Mouse (Mus musculus) kidney, adult 9 months (tissue): Measurements from ENCODE around the gene Gm43518.
A peak's percentile ranks its signal among the peaks of the same experiment; 100 is the strongest.

Experiments
- DNase-seq: peaks from one replicate; pipeline ENCODE4 v3.0.0; 2022

Gene Gm43518

DNA sequence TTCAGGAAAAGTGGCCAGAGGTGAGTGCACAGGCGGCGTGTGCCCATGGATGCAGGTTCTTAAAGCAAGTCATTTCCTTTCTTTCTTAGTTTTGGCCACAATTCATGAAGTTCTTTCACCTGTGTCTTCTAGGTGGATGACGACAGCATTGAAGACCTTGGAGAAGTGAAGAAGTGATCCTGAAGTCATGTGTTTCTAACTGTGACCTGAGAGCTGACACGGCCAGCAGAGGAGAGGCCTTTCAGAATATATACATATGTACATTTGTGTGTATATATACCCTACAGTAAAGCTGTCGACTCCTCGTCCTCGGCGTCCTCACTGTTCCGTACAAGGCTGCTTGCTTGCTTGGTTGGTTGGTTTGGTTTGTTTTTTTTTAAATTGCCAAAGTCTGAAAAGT is at the start of gene Gm43518:
Gm43518 (plus strand) TSS at position 301 of the 400 bp plus-strand sequence.
- DNase-seq, result no peak

DNA sequence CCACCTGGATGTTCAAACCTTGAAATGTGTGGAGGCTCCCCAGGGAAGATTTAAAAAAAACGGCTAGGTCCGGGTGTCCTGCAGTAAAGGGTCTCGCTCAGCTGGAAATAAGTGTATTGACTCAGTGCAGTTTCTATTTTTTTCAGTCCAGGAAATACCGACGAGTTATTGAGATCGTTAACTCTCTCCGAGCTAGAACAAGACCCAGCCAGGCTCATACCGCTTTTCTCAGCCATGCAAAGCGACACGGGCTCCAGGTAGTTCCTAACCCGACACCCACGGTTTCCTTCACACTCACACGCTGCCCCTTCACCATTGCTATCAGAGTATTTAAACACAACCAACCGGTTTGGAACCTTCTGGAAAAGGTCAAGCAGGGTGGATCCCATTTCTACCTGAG is 49.2 kb upstream of the Gm43518 start:
- DNase-seq, result no peak

DNA sequence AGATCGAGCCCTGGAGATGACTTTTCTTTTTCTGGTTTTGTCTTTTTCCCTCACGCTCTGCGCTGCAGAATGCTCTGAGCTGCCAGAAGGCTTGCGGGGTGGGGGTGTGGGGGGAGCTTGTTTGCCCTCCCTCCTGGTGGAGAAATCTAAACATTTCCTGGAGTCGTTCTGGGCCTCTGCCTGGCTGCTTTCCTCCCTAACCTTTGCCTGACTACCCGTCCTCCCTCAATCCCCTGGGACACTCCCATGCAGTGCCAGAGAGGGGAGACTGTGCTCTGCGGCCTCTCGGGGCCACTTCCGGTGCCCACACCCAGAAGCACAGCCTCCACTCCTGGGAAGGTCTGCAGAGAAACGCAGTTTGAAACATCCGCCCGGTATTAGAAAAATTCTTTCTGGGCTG is 47.3 kb upstream of the Gm43518 start, which contains the start of gene Hcar1:
Hcar1 (minus strand) TSS at position 93 of the 400 bp plus-strand sequence.
- no peak for DNase-seq

DNA sequence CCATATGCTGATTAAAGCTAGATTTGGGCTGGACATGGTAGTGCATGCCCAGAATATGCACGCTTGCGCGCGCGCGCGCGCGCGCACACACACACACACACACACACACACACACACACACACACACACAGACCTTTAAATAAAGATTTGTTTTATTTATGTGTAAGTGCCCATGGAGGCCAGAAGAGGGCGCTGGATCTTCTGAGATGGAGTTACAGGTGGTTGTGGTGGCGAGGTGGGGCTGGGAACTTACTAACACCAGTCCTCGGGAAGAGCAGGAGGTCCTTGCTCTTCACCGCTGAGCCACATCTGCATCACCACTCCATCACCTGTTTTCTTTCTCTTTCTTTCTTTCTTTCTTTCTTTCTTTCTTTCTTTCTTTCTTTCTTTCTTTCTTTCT is 46.4 kb upstream of the Gm43518 start:
- DNase-seq, result no peak

DNA sequence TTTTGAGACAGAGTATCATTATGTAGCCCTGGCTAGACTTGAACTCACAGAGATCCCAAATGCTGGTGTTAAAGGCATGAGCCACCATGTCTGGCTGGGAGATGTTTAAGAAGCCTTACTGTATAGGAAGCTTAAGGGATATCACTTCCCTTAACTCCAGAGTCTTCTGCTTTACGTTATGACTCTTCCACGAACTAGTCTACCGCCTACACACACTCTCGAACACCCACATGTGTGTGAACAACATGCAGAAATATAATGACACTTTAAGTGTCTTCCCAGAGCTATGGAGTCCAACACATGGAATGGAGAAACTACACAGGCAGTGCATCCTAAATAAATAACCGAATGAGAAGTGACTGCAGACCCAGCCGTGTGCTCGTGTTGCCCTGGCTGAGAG is 43.3 kb upstream of the Gm43518 start:
- DNase-seq, result no peak

DNA sequence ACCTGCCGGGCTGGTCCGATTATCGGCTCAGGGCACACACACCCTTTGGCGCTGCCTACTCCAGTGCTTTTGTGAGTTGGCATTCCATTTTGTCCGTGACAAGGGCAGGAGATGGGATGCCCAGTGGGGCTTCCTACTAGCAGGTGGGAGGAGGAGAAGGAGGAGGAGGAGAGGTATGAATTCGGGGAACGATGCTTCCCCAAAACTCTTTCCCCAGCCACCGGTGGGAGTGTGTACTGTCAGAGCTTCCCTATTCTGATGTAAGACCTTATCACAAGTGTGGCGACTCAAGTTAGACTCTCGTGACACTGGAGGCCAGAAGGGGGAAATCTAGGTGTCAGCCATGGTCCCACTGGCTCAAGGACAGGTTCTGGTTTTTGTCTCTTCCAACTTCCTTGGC is 42.9 kb upstream of the Gm43518 start:
- DNase-seq, result no peak

DNA sequence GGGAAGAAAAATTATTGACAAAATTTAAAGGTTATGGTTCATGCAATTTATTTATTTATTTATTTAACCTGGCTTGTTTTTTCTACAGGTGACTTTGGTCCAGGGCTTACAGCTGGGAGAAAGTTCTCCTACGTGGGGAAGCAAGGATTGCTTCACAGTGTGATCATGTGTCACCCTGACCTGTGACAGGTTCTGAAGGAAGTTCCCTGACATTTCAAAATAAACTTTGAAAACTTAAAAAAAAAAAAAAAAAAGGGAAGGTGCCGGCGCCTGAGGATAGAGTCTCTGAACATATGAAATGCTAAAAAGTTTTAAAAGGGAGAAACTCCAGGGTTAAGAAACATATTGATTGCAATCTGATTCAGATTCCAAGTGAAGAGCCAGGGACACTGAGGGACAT is 40.9 kb upstream of the Gm43518 start:
- DNase-seq, result no peak

DNA sequence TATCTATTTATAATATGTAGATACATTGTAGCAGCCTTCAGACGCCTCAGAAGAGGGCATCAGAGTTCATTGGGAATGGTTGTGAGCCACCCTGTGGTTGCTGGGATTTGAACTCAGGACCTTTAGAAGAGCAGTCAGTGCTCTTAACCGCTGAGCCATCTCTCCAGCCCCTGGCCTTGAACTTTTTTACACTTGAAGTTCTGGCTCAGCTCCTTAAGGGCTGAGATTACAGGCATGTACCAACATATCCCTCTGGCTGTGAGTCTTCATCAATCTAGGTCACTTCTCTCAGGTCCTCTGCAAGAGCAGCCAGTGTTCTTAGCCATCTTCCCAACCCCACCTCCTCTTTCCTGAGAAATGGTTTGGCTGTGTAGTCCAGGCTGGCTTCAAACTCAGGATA is 36.9 kb upstream of the Gm43518 start:
- no peak for DNase-seq

DNA sequence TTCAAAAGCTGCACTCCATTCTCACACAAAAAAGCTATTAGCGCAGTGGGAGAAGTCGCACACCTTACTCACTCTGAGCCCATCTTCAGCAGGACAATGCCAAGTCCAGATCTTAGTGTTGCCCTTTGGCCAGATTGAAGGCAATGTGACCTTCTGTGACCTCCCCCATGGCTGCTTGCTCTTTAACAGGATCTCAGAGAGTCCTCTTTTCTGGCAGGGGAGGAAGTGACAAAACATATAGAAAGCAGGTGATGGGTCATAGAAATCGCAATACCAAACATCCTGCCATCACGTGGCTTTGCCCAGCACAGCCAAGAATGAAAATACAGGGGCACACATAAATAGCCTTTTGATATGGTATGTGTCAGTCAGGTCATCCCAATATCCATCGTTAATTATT is 36.2 kb upstream of the Gm43518 start:
- no peak for DNase-seq

DNA sequence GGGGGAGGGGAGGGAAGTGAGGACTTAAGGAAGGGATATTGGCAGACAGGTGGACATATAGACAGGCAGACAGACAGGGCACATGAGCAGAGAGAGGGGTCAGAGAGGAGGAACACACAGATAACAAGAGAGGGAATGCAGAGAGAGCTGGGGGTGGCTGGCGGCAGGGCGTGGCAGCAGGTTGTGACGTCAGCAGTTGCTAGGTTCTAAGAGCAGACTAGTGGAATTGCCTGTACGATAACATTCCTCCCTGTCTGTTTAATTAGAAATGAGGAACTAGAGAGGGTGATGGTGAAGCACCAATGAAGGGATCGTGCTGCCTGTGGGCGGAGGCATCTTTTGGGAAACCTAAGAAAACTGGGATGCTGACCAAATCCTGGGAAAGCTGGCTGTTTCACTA is 35.5 kb upstream of the Gm43518 start:
- DNase-seq, result no peak

DNA sequence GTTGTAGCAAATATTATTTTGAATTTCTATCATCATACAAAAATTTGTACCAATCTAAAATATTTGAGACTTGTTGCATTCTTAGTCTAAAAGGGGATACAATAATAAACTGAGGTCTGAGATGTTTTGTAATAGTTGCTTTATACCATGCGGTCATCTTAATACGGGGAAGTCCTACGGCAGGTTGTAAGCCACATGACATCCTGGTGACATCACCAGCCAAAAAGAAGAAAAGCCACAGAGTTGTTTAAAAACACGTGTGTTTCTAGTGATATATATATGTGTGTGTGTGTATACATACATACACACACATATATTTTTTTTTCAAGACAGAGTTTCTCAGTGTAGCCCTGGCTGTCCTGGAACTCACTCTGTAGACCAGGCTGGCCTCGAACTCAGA is 33.7 kb upstream of the Gm43518 start:
- no peak for DNase-seq

DNA sequence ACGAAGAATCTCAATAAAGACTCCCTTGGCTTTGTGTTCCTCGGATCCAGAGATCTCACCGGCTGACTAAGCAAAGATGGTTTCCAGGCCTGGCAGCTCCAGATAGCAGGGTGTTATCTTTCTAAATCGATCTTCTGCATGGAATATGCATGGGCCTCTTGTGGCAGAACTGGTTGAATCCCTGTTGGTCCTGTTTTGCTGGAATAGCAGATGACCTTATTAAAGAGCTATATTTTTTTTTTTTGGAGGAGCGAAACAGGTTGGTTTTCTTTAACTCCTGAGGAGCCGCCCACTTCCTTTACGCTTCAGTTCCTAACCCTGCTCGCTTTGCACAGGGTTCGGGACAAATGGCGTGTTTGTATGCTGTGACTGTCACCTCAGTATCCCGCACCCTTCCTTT is 30.8 kb upstream of the Gm43518 start:
- DNase-seq, result no peak

DNA sequence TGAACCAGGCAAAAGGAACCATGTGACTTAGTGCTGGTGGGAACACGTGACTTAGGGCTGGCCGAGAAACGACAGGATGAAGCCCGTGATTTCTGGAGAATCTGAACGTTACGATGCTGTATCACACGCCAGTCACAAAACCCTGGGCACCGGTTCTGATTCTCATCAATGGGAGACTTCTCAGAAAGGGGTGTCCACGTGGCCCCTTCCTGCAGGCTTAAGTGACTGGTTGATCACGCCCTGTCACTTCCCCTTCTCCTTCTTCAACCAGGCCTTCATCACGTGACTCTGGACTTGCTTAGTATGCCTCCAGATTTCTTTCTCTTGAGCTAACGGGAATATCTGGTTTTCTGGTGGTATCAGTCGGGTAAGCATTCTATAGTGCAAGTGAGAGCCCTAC is 29.9 kb upstream of the Gm43518 start:
- DNase-seq, result no peak

DNA sequence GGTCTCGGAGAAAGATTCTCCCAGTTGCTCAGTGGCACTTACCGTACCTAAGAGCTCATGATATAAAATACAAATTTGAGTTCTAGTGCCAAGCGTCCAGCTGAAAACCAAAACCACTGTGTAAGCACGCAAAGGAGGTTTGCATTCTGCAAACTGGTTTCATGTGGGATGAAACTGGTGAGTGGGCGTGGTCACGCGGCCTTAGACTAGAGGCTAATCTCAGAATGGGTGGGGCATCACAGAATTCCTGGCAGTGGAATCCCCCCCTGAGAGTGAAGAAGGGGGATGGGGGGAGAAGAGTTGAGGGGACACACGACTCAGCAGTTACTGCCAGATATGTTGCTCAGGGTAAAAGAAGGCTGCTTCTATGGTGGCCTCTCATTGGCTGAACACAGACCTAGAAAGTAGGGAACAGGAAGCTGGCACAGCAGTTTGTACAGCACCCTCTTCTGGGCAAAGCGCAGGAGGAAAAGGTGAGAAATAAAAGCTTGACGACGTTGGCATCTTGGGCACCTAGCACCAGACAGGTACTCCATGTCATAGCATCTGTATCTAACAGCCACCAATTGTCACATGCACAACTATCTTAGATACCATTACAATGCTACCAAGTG is 23.1 kb upstream of the Gm43518 start:
- no peak for DNase-seq

DNA sequence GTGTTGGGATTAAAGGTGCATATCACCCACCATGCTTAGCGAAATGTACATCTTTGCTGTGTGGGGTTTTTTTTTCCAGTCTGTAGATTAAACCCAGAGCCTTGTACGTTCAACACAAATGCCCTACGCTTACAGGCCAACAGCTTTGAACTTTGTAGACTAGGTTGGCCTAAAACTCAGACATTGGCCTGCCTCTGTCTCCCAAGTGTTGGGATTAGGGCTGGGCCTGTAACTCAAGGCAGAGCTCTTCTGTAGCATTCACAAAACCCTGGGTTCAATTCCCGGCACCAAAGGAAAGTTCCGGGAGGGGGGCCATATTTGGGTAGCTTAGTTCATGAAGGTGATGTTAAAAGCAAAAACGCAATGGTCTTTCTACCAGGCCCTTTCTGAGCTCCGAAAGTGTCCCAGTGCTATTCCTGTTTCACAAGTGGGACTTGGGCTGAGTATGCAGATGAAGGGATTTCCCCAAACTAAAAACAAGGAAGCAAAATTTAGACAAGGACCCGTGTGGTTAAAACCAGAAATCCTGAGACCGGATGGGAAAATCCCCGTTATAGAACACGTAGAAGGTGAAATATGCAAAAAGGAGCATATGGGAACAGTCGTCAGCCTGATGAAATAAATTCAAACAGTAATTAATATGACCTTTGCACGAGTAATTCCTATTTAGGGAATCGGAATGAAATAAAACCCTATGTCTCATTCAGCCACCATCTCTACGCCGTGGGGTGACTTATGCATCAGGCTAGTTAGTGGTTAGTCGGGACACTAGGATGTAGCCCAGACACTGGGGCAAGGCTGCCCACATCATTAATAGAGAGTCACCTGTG is 20.9 kb upstream of the Gm43518 start:
- DNase-seq, result no peak

DNA sequence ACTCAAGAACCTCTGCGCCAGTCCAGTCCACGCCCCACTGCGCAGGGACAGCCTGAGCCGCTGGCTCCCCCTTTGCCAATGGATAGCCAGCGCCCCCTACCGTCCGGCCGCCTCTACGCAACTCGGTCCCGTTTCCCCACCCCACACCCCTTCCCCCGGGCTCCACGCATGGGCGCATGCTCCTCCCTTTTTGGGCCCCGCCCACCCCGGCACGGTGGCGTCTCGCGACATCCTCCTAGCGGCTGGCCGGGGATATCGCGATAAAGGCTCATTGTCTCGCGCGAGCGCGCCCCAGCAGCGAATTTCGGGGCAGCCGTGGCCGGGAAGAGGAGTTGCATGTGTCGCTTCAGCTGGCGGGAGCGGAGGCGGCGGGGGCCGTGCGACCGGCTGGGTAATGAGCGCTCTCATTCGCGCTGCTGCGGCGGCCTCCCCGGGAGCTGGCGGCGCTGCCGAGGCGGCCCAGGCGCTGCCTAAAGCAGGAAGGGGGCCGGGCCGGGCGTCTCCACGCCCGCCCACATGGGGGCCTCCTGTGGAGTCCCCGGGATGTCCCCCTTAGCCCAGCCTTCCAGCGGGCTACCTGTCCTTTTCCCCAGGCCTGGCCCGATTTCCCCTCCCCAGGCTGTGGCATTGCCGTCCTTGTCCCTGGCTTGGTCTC is 20.1 kb upstream of the Gm43518 start, which contains the start of gene Denr:
Denr (plus strand) TSS at position 200 of the 655 bp plus-strand sequence.
- DNase-seq, result peak; percentile 98

DNA sequence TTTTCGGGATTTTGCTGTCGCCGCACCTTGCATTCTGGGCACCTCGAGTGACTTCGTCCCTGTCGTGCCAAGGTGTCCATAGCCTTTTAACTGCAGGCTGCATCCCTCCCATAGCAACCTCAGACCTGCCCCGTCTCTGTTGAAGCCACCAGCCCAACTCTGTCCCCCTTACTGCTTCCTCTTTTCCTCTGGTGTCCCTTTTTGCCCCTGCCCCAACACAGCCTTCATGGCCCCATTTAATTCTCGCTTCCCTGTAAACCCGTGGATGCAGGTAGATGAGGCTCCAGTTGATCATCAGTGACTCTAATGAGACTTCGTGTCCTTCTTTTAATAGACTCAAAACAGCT is 19.6 kb upstream of the Gm43518 start:
- no peak for DNase-seq

DNA sequence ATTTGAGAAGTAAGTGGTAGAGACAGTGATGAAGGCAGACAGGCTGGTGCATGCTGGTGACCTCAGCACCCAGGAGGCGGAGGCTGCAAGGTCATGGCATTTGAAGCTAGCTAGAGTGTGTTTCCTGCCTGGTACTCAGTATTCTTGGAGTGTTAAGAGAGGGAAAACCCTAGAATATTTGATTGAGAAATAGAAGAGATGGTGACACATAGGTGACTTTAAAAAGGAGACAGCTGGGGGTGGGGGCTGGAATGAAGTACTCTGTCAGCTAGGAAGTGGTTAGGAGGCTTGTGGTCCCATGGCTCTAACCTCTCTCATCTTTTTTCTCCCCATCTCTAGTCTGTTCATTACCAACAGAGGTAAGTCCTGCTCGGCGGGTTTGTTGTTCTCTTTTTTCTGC is 12.4 kb upstream of the Gm43518 start:
- no peak for DNase-seq

DNA sequence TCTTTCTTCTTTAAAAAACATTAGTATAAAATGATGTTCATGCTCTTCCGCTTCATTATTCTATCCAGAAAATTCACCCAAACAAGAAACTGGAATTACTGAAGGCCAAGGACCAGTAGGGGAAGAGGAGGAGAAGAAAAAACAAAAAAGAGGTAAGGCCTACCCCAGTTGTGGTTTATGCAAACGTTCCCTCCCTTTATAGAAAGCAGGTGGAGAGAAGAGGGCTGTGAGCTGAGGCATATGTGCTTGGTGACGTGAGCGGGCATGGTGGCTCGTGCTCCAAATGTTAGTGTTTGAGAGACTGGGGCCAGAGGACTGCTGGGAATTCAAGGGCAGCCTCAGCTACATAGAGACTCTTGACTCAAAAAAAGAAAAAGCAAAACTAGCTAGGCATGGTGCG is 5.1 kb upstream of the Gm43518 start:
- DNase-seq, result no peak

DNA sequence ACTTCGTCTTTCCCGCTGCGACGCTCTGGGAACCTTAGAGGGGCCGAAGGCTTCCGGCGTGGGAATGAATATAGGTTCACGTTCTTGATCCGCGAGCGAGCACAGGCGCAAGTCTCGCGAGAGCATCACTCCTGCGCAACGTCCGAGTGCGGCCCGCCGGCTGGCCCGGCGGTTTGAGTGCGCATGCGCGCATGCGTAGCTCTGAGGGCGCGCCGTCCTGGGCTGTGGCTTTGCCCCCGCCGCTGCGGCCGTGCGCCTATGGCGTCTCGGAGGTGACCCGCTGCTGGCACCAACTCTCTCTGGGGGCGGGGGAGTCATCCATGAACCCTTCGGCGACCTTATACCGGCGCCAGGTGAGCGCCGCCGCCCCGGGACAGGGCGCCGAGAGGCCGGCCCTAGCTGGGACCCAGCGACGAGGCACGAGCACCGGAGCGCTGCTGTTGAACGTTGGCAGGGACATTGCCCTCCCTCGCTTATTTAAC is 3.3 kb downstream of the Gm43518 start, which contains the start of gene Ccdc62:
Ccdc62 (plus strand) TSS at position 172 of the 482 bp plus-strand sequence.
- DNase-seq, result peak; percentile 93

DNA sequence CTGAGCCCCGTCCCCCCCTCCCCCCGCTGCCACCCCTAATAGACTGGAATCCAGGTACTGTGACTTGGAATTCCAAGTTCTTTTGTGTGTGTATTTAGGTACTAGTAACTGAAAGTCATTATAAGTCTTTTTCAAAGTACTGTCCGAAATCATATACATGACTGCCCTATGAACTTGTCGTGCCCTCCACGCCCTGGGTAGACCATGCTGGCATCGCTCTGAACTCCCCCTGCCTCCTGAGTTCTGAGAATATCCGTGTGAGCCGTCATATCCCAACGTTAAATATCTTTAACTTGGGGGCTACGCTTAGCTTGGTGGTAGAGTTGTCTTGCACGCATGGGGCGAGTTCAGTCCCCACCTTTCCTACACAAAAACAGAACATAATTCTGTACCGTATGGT is 3.9 kb downstream of the Gm43518 start:
- DNase-seq, result no peak

DNA sequence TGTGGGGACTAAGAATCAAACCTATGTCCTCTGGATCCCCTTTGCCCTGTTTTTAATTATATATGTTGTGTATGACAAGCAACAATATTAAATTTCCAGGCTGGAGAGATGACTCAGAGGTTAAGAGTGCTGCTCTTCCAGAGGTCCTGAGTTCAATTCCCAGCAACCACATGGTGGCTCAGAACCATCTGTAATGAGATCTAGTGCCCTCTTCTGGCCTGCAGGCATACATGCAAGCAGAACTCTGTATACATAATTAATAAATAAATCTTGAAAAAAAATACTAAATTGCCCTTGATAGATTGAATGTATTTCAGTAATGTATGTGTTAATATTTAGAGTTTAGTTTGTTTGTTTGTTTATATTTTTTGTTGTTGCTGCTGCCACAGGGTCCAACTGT is 5.7 kb downstream of the Gm43518 start:
- DNase-seq, result no peak

DNA sequence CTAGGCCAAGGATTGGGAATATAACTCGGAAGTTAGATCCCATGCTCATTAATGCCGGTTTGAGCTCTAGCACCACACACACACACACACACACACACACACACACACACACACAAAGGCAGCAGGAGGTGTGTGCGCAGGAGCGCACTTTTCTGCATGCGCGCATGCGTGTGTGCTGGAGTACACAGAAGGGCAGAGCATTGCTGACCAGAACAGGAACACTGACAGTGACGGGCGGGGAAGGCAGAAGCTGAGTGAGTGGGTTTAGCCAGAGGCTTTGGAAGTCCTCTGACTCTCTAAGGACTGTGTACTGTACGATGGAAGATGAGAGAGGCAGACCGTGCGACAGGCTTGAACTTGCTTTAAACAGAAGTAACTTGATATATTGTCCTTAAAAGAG is 6.3 kb downstream of the Gm43518 start:
- no peak for DNase-seq
